Mouse (Mus musculus) gastrocnemius, postnatal 36 days (tissue): Measurements from ENCODE around the gene Dach2. TPM values are rescaled to one million over a fixed set of nuclear protein-coding genes. Genes with fewer than 3 reads are reported as not detected.
"Not testable (repeated sequence)": the region's sequence is repeated elsewhere in the genome, so short reads cannot be mapped to it uniquely, and the experiment has no call there.

ENCODE experiments used
- DNase-seq, 2 experiments: peaks; one replicate each; pipeline ENCODE4 v3.0.0; 2022
- intact Hi-C: fragments of 180-260 bp; cut with DNase I; formaldehyde crosslinking; loops from one replicate; pipeline ENCODE4 v1.15.1; 2025
- long read RNA-seq, 2 experiments: library from polyadenylated mRNA; stranded (forward); transcript quantifications; one replicate each; pipeline ENCODE4 v2.0.0; 2021
- total RNA-seq, 2 experiments: library from RNA; stranded (reverse); gene quantifications; 2 replicates each; pipeline ENCODE4 v1.2.3; 2021

Gene Dach2
- total RNA-seq = under 1 TPM; 0.61 to 0.76 TPM
- long read RNA-seq, experiment 1, partial matches to known transcripts = 1 of 1 reads
- long read RNA-seq, experiment 1, other reads (novel, unspliced or antisense) = 0 of 1 reads
- long read RNA-seq, experiment 2 = 0 reads

- DNase-seq = no peak
- intact Hi-C loops = no loop called here
These were observed at the start of gene Dach2 for GRCm38 (mm10) chrX:113297404-113297803. Dach2 (plus strand) TSS chrX:113297510.

DNA sequence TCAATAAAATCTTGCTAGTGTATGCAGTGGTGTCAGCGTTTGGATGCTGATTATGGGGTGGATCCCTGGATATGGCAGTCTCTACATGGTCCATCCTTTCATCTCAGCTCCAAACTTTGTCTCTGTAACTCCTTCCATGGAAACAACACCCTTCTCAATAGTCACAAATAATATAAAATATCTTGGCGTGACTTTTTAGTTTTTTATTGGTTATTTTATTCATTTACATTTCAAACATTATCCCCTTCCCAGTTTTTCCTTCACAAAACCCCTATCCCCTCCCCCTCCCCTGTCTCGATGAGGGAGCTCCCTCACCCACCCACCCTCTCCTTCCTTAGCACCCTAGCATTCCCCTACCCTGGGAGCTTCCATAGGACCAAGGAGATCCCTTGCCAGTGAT lies 44.9 kb upstream of the Dach2 start:
- intact Hi-C loops, DNase-seq: not testable (repeated sequence)

GRCm38 (mm10) chrX:113298031-113298430 lies 721 bp downstream of the Dach2 start:
- intact Hi-C loops = no loop called here
- peak in 1 of 2 experiments; percentile 12 for DNase-seq

DNA sequence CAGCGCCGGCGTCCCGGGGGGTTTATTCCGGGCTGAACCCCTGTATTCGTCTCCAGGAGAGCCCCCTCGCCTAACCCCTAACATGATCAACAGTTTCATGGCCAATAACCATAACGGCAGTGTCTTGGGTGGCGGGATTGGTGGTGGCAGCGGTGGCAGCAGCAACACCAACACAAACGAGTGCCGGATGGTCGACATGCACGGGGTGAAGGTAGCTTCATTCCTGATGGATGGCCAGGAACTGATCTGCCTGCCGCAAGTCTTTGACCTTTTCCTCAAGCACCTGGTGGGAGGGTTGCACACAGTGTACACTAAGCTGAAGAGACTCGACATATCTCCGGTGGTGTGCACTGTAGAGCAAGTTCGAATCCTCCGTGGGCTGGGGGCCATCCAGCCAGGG lies 1.2 kb downstream of the Dach2 start:
- no peak for DNase-seq

GRCm38 (mm10) chrX:113304323-113304722 lies 7.0 kb downstream of the Dach2 start:
- no peak for DNase-seq
- intact Hi-C loops = no loop called here

More for the DNA sequence above, 1.2 kb downstream of the Dach2 start:
- intact Hi-C loops = no loop called here

DNA sequence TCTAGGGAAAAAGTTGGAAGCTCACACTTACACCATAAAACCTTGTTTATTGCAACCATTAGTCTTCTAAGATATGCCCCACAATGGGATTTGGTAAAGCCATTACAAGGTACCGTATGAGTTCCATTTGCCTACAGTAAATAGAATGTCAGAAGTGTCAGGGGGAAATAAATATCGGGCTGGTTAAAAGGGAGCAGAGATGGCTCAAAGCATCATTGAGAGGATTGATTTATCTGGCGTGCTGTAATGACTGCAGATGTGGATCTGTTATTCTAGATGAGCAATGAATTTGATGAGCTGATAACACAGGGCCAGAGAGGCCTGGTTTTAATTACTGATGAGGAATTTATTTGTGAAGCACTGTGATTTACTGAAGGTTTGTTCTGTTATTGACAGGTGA lies 40.8 kb downstream of the Dach2 start:
- intact Hi-C loops = no loop called here
- no peak for DNase-seq

- intact Hi-C loops = no loop called here
- no peak for DNase-seq
These were observed 97.1 kb downstream of the Dach2 start for GRCm38 (mm10) chrX:113394417-113394816.

DNA sequence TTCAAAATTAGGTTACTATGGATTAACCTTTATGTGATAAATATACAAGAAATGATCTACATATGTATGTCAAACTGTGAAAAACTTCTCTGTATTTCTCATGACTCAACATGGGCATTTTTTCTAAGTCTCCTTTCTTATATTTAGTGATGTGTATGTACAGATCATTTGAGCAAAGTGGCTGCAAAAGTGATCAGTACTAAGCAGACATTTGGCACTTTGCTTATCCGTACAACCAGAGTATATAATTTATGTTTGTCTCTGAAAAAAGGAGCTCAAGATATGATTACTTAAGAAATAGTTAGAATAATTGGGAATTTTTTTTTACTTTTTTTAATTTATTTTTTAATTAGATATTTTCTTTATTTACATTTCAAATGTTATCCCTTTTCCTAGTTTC lies 111.4 kb downstream of the Dach2 start:
- intact Hi-C loops = no loop called here
- no peak for DNase-seq

DNA sequence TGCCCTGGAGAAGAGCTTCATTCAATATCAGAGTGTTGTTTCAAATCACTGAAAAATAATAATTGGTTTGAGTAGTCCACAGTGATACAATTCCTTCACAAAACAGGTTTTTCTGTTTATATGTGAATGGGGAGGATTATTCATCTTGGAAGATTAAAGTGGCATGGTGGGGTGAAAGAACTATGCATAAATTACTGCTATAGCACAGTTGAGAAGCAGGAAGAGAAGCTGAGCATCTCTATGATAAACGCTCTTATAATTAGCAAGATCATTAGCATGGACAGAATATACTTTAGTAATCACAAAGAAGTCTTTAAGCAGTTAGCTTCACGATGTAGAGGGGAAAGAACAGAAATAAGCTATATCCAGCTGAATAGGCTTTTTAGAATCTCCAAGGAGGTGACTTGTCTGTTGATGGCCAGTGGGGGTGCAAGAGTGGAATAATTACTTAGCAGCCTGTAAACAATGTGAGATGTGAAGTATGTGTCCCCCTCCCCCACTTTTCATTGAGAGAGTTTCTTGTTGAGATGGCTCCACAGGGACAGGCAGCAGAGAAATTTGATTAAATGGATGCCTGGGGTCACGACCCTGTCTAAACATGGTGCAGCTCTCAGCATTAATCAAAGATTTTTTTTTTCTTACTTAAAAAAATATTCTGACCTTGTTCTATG lies 124.3 kb downstream of the Dach2 start:
- DNase-seq = no peak
- intact Hi-C loops = no loop called here

DNA sequence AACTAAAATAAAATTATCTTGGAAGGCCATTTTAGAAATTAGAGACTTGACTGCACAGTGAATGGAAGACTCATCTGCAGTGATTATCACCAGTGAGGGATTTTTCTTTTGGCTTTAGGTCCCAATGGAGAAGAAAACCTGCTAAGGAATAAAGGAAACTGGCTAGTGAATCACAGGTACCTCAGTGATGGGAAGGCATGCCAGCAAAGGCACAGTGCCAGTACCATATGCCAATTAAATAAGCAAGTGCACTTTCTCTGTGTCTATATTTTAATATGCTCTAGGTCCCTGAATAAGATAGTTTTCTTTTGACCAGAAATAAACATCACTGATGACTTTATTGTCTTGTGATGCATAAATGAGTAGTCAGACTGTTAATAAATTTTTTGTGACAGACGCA lies 184.8 kb downstream of the Dach2 start:
- intact Hi-C loops = no loop called here
- DNase-seq = no peak

- intact Hi-C loops = no loop called here
- DNase-seq = no peak
These were observed 247.8 kb downstream of the Dach2 start for GRCm38 (mm10) chrX:113545106-113545505.

DNA sequence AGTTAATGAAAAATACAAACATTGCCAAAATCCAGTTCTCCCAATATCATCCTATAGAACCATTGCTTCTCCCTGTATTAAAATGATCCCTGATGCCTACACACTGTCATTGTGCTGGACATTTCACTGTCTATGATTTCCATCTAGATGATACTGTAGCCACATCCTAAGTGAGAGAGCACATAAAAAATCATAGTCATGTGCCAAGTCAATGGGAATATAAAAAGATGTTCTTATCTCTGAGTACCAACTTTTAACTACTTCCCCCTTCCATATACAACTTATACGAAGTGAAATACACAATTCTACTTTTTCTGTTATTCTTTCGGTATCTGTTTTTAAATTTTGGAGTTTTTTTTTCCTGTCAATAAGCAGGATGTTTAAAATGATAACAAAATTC lies 266.6 kb downstream of the Dach2 start:
- intact Hi-C loops = no loop called here
- no peak for DNase-seq

- intact Hi-C loops = no loop called here
- no peak for DNase-seq
These were observed 368.8 kb downstream of the Dach2 start for GRCm38 (mm10) chrX:113666069-113666468.

DNA sequence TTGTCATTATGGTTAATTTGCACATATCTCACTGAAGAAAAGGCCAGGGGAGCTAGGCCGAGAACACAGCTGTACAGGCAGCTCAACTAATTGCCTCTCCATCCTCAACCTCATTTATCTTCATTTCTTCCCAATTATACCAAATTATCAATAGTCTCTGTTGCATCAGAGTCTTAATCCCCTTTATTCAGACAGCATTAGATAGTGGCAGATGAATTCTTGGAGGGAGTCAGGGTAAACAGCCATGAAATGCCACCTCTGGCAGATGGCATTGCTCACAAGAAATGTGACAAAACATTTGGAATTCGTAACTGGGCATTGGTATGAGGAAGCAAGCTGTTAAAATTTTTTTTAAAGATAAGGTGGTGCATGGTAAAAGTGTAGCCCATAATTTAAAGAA lies 389.9 kb downstream of the Dach2 start:
- no peak for DNase-seq

DNA sequence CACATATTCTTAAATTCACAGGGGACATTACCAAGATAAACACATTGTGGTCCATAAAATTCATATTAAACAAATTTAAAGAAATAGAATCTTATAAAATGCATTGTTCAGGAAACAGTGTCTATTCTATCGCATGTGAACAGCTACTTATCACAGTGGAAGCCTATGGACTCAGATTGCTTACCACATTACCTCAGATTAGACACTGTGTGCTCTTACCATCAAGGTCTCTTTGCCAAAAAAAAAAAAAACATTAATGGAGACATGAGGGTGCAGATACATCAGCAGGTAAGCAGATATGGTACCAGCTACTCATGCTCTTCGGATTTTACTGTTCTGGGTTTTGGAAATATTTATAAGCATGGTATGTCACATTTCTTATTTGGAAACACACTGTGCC lies 415.1 kb downstream of the Dach2 start:
- intact Hi-C loops = no loop called here
- no peak for DNase-seq

More for the DNA sequence above, 389.9 kb downstream of the Dach2 start:
- intact Hi-C loops = no loop called here

DNA sequence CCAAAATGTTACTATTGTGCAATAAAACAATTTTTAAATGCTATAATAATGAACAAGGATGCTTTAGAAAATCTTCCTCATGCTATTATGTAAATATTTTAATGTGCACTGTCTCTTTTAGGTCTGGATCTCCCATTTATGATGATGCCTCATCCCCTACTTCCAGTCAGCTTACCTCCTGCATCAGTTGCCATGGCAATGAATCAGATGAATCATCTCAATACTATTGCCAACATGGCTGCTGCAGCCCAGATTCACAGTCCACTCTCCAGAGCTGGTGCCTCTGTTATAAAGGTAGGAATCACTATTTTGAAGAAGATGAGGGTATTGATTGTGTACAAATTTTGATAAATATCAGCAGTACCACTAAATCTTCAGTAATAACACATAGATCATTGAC lies 426.8 kb downstream of the Dach2 start:
- DNase-seq = no peak
- intact Hi-C loops = no loop called here

DNA sequence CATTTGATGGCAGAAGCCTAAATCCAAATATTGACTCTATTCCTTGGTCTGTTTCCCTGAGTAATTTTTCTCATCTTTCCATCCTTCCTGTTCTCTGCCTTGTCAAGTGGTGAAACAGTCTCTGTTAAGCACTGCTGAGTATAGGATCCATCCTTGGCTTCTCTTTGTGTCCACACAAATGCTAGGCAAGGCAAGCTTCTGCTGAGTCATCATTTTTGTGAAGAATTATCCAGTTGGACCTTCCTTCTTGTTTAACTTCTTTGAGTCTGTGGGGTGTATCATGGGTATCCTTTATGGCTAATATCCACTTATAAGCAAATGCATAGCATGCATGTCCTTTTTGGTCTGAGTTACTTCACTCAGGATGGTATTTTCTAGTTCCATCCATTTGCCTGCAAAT lies 449.8 kb downstream of the Dach2 start:
- intact Hi-C loops = no loop called here
- DNase-seq = no peak

- intact Hi-C loops = no loop called here
- DNase-seq = no peak
These were observed 495.0 kb downstream of the Dach2 start for GRCm38 (mm10) chrX:113792264-113792663.

DNA sequence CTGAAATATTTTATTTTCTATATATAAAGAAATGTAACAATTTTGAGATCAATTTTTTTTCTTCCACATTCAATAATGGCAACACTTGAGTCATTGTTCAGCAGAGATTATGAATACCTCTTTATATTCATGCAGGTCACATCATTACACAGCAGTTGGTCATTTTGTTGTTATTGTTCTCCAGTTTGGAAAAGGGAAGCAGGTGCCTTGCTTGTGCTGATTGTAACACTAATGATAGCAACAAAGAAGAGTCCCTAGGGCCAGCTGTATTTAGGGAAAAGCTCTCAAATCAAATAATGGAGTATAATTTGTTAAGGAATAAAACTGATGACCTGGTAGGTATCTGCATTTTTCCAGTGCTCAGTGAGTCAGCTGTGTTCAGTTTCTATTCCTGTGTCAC lies 513.1 kb downstream of the Dach2 start:
- intact Hi-C loops = no loop called here
- DNase-seq = no peak

- intact Hi-C loops = no loop called here
- DNase-seq = no peak
These were observed 529.5 kb downstream of the Dach2 start for GRCm38 (mm10) chrX:113826810-113827209.

- intact Hi-C loops = no loop called here
- no peak for DNase-seq
These were observed 535.8 kb downstream of the Dach2 start for GRCm38 (mm10) chrX:113833062-113833461.

- DNase-seq = no peak
- intact Hi-C loops = no loop called here
These were observed 570.7 kb downstream of the Dach2 start for GRCm38 (mm10) chrX:113867835-113868495.
